Mouse (Mus musculus) lung, embryonic 15.5 days (tissue): ENCODE measurements around the gene Mterf1b. TPM values are rescaled to one million over a fixed set of nuclear protein-coding genes. Genes with fewer than 3 reads are reported as not detected.
"Not testable (repeated sequence)": the region's sequence is repeated elsewhere in the genome, so short reads cannot be mapped to it uniquely, and the experiment has no call there.

ENCODE experiments used
- ATAC-seq: fragments of 200-750 bp; cut with Nextera tagmentation; 2 replicates; pipeline ENCODE4 v1.8.0; 2017; ENCODE audit warnings: moderate number of reproducible peaks, borderline replicate concordance; ENCODE audit not compliant: low FRiP score, low TSS enrichment; ENCODE audit errors: extremely low read depth
- H3K27ac ChIP-seq: fragments of 300-500 bp; sonication (generic); 2 replicates; pipeline ENCODE4 v1.5.1; 2015; ENCODE audit warnings: moderate library complexity, mild to moderate bottlenecking, inconsistent platforms
- H3K27me3 ChIP-seq: fragments of 300-500 bp; sonication (generic); 2 replicates; pipeline ENCODE4 v1.6.1; 2015; ENCODE audit warnings: inconsistent platforms
- H3K36me3 ChIP-seq: fragments of 300-500 bp; sonication (generic); 2 replicates; pipeline ENCODE4 v1.6.1; 2015; ENCODE audit warnings: inconsistent platforms
- H3K4me1 ChIP-seq: fragments of 300-500 bp; sonication (generic); 2 replicates; pipeline ENCODE4 v1.6.1; 2015; ENCODE audit warnings: inconsistent platforms
- H3K4me2 ChIP-seq: fragments of 300-500 bp; sonication (generic); 2 replicates; pipeline ENCODE4 v1.6.1; 2015; ENCODE audit warnings: inconsistent platforms, mild to moderate bottlenecking, moderate library complexity
- H3K4me3 ChIP-seq: fragments of 300-500 bp; sonication (generic); 2 replicates; pipeline ENCODE4 v1.5.1; 2015; ENCODE audit warnings: mild to moderate bottlenecking, inconsistent platforms
- H3K9ac ChIP-seq: fragments of 300-500 bp; sonication (generic); 2 replicates; pipeline ENCODE4 v1.6.1; 2015; ENCODE audit warnings: inconsistent platforms
- H3K9me3 ChIP-seq: fragments of 300-500 bp; sonication (generic); 2 replicates; pipeline ENCODE4 v1.6.1; 2016; ENCODE audit warnings: inconsistent platforms
- WGBS: fragments of 180-500 bp; shearing (Covaris S2); methylation state at CpG from one replicate; pipeline ENCODE4 v1.1.7; 2015; 5-methylcytosine and 5-hydroxymethylcytosine counted together
- polyA plus RNA-seq: library from polyadenylated mRNA; unstranded; fragments of >200 nt; fragmentation: Nextera tagmentation; extraction: Ambion mirVana; gene quantifications from 2 replicates; pipeline ENCODE4 v1.2.1, GENCODE M21; 2015

The Mterf1b gene
- polyA plus RNA-seq, 1 experiment from 2014 or later, result 2.9 TPM

GRCm38 (mm10) chr5:4194166-4194565 is 2.0 kb downstream of the Mterf1b start:
- no peak overlapping the region for H3K4me3 ChIP-seq
- no peaks in the 10 kb centered on the region for H3K9me3 ChIP-seq
- WGBS, result 62% methylated on average over 1 of the region's 1 CpGs
- no peak overlapping the region for H3K9ac ChIP-seq
- no peak overlapping the region for H3K27ac ChIP-seq
- ATAC-seq, result no peak
- peaks cover 11% of the 10 kb centered on the region for H3K4me1 ChIP-seq
- no peaks in the 10 kb centered on the region for H3K27me3 ChIP-seq
- H3K4me2 ChIP-seq, result no peak overlapping the region
- H3K36me3 ChIP-seq, result no peaks in the 10 kb centered on the region

DNA sequence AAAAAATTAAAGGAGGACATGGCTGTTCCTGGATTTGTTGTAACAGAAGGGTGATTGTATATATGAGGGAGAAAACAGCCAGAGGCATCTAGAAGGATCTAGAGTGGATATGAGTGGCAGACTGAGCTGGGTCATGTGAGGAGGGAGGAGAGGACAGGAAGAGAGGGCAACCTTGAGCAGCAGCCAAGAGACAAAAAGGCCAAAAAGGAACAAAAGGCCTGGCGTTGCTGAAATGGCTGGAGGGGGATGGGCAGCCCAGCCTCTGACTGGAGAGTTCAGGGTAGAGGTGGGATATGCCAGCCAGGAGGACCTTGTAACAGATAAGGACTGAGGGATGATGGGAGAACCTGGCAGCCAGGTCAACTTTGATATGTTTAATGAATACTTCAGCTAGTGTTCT is 2.9 kb downstream of the Mterf1b start:
- WGBS, result 55% methylated on average over 1 of the region's 1 CpGs
- no peak for ATAC-seq
- H3K4me1 ChIP-seq, result peaks cover 11% of the 10 kb centered on the region
- H3K27ac ChIP-seq, result no peak overlapping the region
- no peak overlapping the region for H3K4me2 ChIP-seq
- H3K9me3 ChIP-seq, result no peaks in the 10 kb centered on the region
- no peak overlapping the region for H3K4me3 ChIP-seq
- H3K27me3 ChIP-seq, result no peaks in the 10 kb centered on the region
- no peak overlapping the region for H3K9ac ChIP-seq
- no peaks in the 10 kb centered on the region for H3K36me3 ChIP-seq

GRCm38 (mm10) chr5:4201368-4201767 is 9.2 kb downstream of the Mterf1b start:
- Histone ChIP-seq H3K27me3 (no peaks in the 10 kb centered on the region), H3K4me2 (no peak overlapping the region), H3K4me3 (no peak overlapping the region), H3K36me3 (no peaks in the 10 kb centered on the region), H3K9ac (no peak overlapping the region), H3K4me1 (no peaks in the 10 kb centered on the region), H3K9me3 (no peaks in the 10 kb centered on the region), H3K27ac (no peak overlapping the region)
- ATAC-seq, result no peak

GRCm38 (mm10) chr5:4202276-4202810 is 10.2 kb downstream of the Mterf1b start:
- H3K9me3 ChIP-seq, H3K9ac ChIP-seq, H3K4me3 ChIP-seq, H3K36me3 ChIP-seq, H3K4me1 ChIP-seq, H3K4me2 ChIP-seq, H3K27ac ChIP-seq, H3K27me3 ChIP-seq, ATAC-seq: not testable (repeated sequence)
- 93% methylated on average over 19 of the region's 19 CpGs for WGBS

DNA sequence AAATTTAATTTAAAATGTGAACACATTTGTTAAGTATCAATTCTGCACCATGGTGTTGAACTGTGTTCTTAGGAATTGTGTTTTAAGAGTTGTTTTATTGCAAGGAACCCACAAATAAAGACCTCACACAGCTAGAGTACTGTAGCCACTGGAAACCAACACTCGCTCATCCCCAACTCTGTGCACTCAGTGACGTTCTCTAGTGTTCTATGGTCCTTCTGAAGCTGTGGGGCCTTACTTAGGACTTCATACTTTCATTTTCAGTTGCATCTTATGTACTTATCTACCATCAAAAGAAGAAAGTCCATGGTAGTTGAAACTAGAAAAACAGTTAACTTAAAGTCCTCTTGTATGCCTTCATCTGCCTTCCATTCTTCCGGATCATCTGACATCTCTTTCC is 17.9 kb downstream of the Mterf1b start:
- ATAC-seq, H3K36me3 ChIP-seq, H3K4me1 ChIP-seq, H3K4me3 ChIP-seq, H3K9me3 ChIP-seq, H3K4me2 ChIP-seq, H3K27me3 ChIP-seq, H3K9ac ChIP-seq, H3K27ac ChIP-seq: not testable (repeated sequence)
- 72% methylated on average over 3 of the region's 3 CpGs for WGBS

GRCm38 (mm10) chr5:4221309-4221708 is 29.1 kb downstream of the Mterf1b start:
- no peak for ATAC-seq
- Histone ChIP-seq H3K9ac (no peak overlapping the region), H3K36me3 (no peaks in the 10 kb centered on the region), H3K27ac (no peak overlapping the region), H3K27me3 (no peaks in the 10 kb centered on the region), H3K4me2 (no peak overlapping the region), H3K9me3 (no peaks in the 10 kb centered on the region), H3K4me3 (no peak overlapping the region), H3K4me1 (peaks cover 8% of the 10 kb centered on the region; the same call in 1 of the 2 replicates)
- WGBS, result 66% methylated on average over 3 of the region's 3 CpGs

DNA sequence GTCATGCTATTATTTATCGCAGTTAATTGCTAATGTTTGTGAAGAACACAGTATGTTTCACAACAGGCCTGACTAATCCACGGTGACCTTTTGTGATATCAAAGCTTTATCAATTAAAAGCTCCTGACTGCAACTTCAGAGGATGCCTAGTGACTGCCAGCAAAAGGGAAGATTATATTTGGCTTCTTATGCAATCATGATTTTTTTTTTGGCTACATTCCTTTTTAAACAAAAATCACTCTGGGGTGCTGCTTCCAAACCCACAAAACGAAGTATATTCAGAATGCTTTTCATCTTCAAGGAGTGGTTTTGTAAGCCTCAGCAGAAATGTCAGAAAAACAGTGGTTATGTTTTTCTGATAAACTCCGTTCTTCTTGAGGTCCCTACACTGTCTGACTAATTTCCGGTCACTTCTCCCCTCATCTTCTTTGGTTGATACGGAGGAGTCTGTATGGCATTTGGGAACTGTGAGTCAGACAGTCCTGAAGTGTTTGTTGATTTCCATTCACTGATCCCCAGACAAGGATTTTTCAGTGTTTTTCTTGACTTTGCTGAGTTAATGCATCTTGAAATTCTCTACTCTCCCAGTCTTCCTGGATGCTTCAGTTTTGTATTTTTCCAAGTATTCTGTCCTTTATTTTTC is 29.9 kb downstream of the Mterf1b start:
- H3K27ac ChIP-seq, result peak overlapping the region; percentile 26
- 41% methylated on average over 6 of the region's 6 CpGs for WGBS
- H3K4me3 ChIP-seq, result no peak overlapping the region
- H3K9ac ChIP-seq, result no peak overlapping the region
- no peak overlapping the region for H3K4me2 ChIP-seq
- peak; percentile 72; the same call in 1 of the 2 replicates for ATAC-seq
- H3K36me3 ChIP-seq, result no peaks in the 10 kb centered on the region
- peaks cover 8% of the 10 kb centered on the region; the same call in 1 of the 2 replicates for H3K4me1 ChIP-seq
- no peaks in the 10 kb centered on the region for H3K27me3 ChIP-seq
- H3K9me3 ChIP-seq, result no peaks in the 10 kb centered on the region

- no peaks in the 10 kb centered on the region for H3K36me3 ChIP-seq
- 79% methylated on average over 2 of the region's 2 CpGs for WGBS
- no peaks in the 10 kb centered on the region for H3K27me3 ChIP-seq
- no peak for ATAC-seq
- no peaks in the 10 kb centered on the region for H3K4me1 ChIP-seq
- H3K9me3 ChIP-seq, result no peaks in the 10 kb centered on the region
- no peak overlapping the region for H3K27ac ChIP-seq
- H3K9ac ChIP-seq, result no peak overlapping the region
- no peak overlapping the region for H3K4me3 ChIP-seq
- no peak overlapping the region for H3K4me2 ChIP-seq
Observed at GRCm38 (mm10) chr5:4232163-4232562, 40.0 kb downstream of the Mterf1b start.

DNA sequence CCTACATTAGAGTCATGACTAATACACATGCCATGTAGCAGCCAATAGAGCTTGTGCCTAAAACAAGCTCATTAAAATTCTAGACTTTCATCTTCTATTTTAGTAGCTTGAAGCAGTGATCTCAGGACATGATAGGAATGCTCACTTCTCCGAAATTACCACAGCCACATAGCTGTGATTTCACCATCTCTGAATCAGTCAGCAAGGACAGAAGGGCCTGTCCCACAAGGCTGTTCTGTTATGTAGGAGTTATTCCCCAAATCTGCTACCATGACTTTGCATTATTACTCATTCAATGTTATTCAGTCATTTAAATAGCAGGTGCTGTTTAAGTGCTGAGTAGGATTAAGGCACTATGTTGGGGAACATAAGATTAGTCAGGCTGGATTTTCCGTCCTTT is 42.3 kb downstream of the Mterf1b start:
- ATAC-seq, result no peak
- no peak overlapping the region for H3K4me3 ChIP-seq
- WGBS, result 69% methylated on average over 2 of the region's 2 CpGs

GRCm38 (mm10) chr5:4240120-4240519 is 48.0 kb downstream of the Mterf1b start:
- no peak overlapping the region for H3K4me3 ChIP-seq
- no peak overlapping the region for H3K4me2 ChIP-seq
- no peak overlapping the region for H3K9ac ChIP-seq
- no peaks in the 10 kb centered on the region for H3K4me1 ChIP-seq
- H3K36me3 ChIP-seq, result no peaks in the 10 kb centered on the region
- 59% methylated on average over 2 of the region's 2 CpGs for WGBS
- ATAC-seq, result no peak
- no peak overlapping the region for H3K27ac ChIP-seq
- H3K27me3 ChIP-seq, result no peaks in the 10 kb centered on the region
- no peaks in the 10 kb centered on the region for H3K9me3 ChIP-seq

More for the DNA sequence above, 42.3 kb downstream of the Mterf1b start:
- Histone ChIP-seq H3K36me3 (no peaks in the 10 kb centered on the region), H3K27me3 (no peaks in the 10 kb centered on the region), H3K9ac (no peak overlapping the region), H3K4me2 (no peak overlapping the region), H3K4me1 (no peaks in the 10 kb centered on the region), H3K9me3 (no peaks in the 10 kb centered on the region), H3K27ac (no peak overlapping the region)

DNA sequence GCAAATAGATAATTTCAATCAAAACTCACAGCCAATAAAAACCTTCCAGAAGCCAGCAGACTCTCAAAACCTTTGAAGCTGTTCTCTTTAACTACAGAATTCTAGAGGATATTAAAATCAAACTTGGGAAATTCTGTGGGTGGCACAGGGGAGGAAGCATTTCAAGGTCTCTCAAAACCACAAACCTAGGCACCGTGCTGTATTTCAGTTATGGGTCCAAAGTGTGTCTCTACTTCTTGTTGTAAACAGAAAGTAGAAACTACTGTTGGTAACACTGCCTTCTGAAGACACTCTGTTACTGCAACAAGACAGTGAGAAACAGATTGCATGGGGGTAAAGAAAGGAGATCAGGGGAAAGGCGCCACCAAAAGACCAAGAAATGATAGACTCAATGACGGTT is 52.8 kb downstream of the Mterf1b start:
- no peak overlapping the region for H3K27ac ChIP-seq
- no peaks in the 10 kb centered on the region for H3K4me1 ChIP-seq
- no peak overlapping the region for H3K4me3 ChIP-seq
- no peak for ATAC-seq
- H3K36me3 ChIP-seq, result no peaks in the 10 kb centered on the region
- H3K4me2 ChIP-seq, result no peak overlapping the region
- no peaks in the 10 kb centered on the region for H3K27me3 ChIP-seq
- no peak overlapping the region for H3K9ac ChIP-seq
- H3K9me3 ChIP-seq, result no peaks in the 10 kb centered on the region
- WGBS, result 75% methylated on average over 3 of the region's 3 CpGs

DNA sequence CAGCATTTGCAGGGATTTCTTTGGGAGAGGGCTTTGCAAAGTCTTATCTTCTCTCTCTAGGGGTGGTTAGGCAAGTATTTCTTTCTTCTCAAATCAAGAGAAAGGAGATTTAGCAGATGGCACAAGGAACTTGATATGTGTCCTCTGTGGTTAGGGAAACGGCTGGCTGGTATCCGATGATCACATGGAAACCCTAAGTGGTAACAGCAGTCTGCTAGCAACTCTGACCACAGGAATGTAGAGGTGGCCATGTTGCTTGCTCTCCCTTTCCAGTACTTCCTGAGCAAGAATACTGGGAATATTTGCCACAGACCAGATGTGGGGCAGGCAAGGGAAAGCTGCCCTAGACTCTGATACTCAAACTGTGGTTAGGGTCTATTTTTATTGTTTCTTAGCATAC is 53.9 kb downstream of the Mterf1b start:
- H3K9ac ChIP-seq, result no peak overlapping the region
- no peak overlapping the region for H3K4me2 ChIP-seq
- H3K9me3 ChIP-seq, result no peaks in the 10 kb centered on the region
- H3K4me1 ChIP-seq, result no peaks in the 10 kb centered on the region
- 75% methylated on average over 2 of the region's 2 CpGs for WGBS
- no peaks in the 10 kb centered on the region for H3K36me3 ChIP-seq
- H3K4me3 ChIP-seq, result no peak overlapping the region
- H3K27ac ChIP-seq, result no peak overlapping the region
- no peaks in the 10 kb centered on the region for H3K27me3 ChIP-seq
- no peak for ATAC-seq
